Mouse (Mus musculus) midbrain, embryonic 11.5 days (tissue): ENCODE measurements around the gene Xrcc4. TPM values are rescaled to one million over a fixed set of nuclear protein-coding genes. Genes with fewer than 3 reads are reported as not detected.

Experiments used
- ATAC-seq: fragments of 200-750 bp; cut with Nextera tagmentation; 2 replicates; pipeline ENCODE4 v1.8.0; 2017; ENCODE audit warnings: moderate TSS enrichment, moderate library complexity; ENCODE audit not compliant: low FRiP score
- DNase-seq: peaks from one replicate; pipeline ENCODE4 v3.0.0; 2015; ENCODE audit warnings: low spot score; ENCODE audit errors: missing footprints
- H3K27ac ChIP-seq: fragments of 300-500 bp; sonication (generic); 2 replicates; pipeline ENCODE4 v1.5.1; 2014; ENCODE audit warnings: low read depth, low read length
- H3K27me3 ChIP-seq: fragments of 300-500 bp; sonication (generic); 2 replicates; pipeline ENCODE4 v1.6.1; 2014; ENCODE audit warnings: mild to moderate bottlenecking, low read length, moderate library complexity, mixed read lengths; ENCODE audit not compliant: control insufficient read depth, insufficient read depth
- H3K36me3 ChIP-seq: fragments of 300-500 bp; sonication (generic); 2 replicates; pipeline ENCODE4 v1.6.1; 2014; ENCODE audit warnings: mild to moderate bottlenecking, low read length, moderate library complexity, mixed read lengths; ENCODE audit not compliant: control insufficient read depth, insufficient read depth
- H3K4me1 ChIP-seq: fragments of 300-500 bp; sonication (generic); 2 replicates; pipeline ENCODE4 v1.6.1; 2014; ENCODE audit warnings: low read length; ENCODE audit not compliant: control insufficient read depth, insufficient read depth
- H3K4me2 ChIP-seq: fragments of 300-500 bp; sonication (generic); 2 replicates; pipeline ENCODE4 v1.6.1; 2014; ENCODE audit warnings: mild to moderate bottlenecking, moderate library complexity
- H3K4me3 ChIP-seq: fragments of 300-500 bp; sonication (generic); 2 replicates; pipeline ENCODE4 v1.5.1; 2014; ENCODE audit warnings: low read depth, low read length
- H3K9ac ChIP-seq: fragments of 300-500 bp; sonication (generic); 2 replicates; pipeline ENCODE4 v1.6.1; 2014; ENCODE audit warnings: low read length
- H3K9me3 ChIP-seq: fragments of 300-500 bp; sonication (generic); 2 replicates; pipeline ENCODE4 v1.6.1; 2016; ENCODE audit warnings: low read length; ENCODE audit not compliant: control insufficient read depth
- WGBS: fragments of 180-500 bp; shearing (Covaris S2); extraction: QIAGEN DNeasy Blood & Tissue Kit; methylation state at CpG from one replicate; pipeline ENCODE4 v1.1.7; 2014; 5-methylcytosine and 5-hydroxymethylcytosine counted together
- polyA plus RNA-seq: library from polyadenylated mRNA; unstranded; fragments of >200 nt; fragmentation: Nextera tagmentation; extraction: Ambion mirVana; gene quantifications from 2 replicates; pipeline ENCODE4 v1.2.1, GENCODE M21; 2014

Gene Xrcc4
- polyA plus RNA-seq, 1 experiment from 2014 or later, result 12.0 TPM

DNA sequence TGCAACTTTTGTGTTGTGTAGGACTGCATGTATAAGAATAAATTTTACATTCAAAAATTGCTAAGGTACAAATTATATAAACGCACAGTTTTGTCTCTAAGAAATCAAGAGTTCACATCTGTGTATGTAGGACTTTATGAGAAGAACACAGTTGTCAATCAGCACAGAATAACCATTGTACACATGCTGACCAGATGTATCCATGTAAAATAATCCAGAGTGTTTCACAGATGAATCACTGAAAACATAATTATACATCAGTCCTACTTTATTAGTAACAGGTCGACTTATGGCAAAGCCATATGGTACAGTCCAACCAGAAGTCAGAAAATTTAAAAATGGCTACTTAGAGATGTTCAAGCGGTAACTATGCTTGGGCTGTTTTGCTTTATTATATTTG, 216.7 kb downstream of the Xrcc4 start:
- 87% methylated on average over 3 of the region's 3 CpGs for WGBS

DNA sequence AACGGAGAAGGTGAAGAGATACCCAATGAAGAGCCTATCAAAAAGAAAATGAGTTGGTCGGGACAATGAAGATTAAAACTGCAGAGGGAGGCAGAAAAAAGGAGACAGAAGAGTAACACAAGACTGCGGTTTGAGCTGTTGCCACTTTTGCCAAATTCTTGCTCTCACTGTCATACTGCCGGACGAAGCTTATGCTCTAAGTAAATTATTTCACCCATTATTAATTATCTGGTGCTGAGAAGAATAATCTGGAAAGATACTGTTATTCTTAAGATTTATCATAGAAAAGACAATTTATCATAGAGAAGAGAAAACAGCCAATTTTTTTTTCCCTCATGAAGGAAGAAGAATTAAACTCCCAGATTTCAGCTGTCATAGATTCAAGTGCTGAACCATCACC, 235.3 kb downstream of the Xrcc4 start:
- DNase-seq, result no peak
- H3K4me3 ChIP-seq, result no peak overlapping the region
- no peaks in the 10 kb centered on the region for H3K9me3 ChIP-seq
- ATAC-seq, result no peak
- H3K36me3 ChIP-seq, result no peaks in the 10 kb centered on the region
- no peak overlapping the region for H3K27ac ChIP-seq
- no peaks in the 10 kb centered on the region for H3K27me3 ChIP-seq
- WGBS, result 93% methylated on average over 5 of the region's 5 CpGs
- H3K4me1 ChIP-seq, result no peaks in the 10 kb centered on the region
- H3K4me2 ChIP-seq, result no peak overlapping the region
- H3K9ac ChIP-seq, result no peak overlapping the region

More for the DNA sequence above, 216.7 kb downstream of the Xrcc4 start:
- Histone ChIP-seq H3K27me3 (no peaks in the 10 kb centered on the region), H3K36me3 (no peaks in the 10 kb centered on the region), H3K4me2 (no peak overlapping the region), H3K4me3 (no peak overlapping the region), H3K9ac (no peak overlapping the region), H3K4me1 (no peaks in the 10 kb centered on the region), H3K27ac (no peak overlapping the region), H3K9me3 (no peaks in the 10 kb centered on the region)
- DNase-seq, result no peak
- no peak for ATAC-seq

DNA sequence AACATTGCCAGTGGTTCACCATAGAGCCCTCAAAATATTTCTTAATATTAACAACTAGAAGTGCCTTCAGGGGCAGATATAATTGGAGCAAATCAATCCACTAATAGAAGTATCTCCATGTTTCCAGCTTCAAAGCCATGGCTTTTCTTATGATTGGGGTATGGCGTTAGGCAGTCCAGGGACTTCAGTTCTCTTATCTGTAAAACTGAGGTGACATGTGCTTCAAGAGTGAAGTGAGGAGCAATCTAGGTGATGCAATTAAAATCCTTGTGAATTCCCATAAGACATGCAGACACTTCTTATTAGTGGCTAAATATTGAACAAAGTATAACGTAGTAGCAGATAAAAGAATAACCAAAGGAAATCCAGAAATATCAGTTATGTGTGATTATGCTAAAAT, 238.7 kb downstream of the Xrcc4 start:
- no peak overlapping the region for H3K4me3 ChIP-seq
- H3K4me1 ChIP-seq, result no peaks in the 10 kb centered on the region
- 89% methylated on average over 2 of the region's 2 CpGs for WGBS
- no peak overlapping the region for H3K4me2 ChIP-seq
- H3K27me3 ChIP-seq, result no peaks in the 10 kb centered on the region
- no peaks in the 10 kb centered on the region for H3K36me3 ChIP-seq
- no peak overlapping the region for H3K27ac ChIP-seq
- ATAC-seq, result no peak
- H3K9me3 ChIP-seq, result no peaks in the 10 kb centered on the region
- no peak overlapping the region for H3K9ac ChIP-seq
- no peak for DNase-seq

DNA sequence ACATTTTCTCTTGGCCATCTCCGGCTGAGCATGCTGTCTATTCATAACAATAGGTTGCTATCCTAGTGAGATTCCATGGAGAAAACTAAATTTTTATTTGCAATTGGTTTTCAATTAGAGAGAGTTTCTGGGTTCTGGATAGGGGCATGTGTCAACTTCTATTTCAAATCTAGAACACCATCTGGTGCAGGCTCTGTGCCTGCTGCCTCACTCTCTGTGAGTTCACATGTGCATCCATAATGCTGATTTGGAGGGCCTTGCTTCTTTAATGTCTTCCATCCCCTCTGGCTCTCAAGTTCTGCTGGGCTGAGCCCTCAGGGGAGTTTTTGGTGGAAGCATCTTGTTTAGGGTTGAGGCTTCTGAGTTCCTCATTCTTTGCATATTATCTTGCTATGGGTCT, 239.5 kb downstream of the Xrcc4 start:
- Histone ChIP-seq H3K27ac (no peak overlapping the region), H3K4me1 (no peaks in the 10 kb centered on the region), H3K9me3 (no peaks in the 10 kb centered on the region), H3K27me3 (no peaks in the 10 kb centered on the region), H3K9ac (no peak overlapping the region), H3K4me3 (no peak overlapping the region), H3K4me2 (no peak overlapping the region), H3K36me3 (no peaks in the 10 kb centered on the region)
- DNase-seq (no peak), ATAC-seq (no peak)
- 100% methylated on average over 1 of the region's 1 CpGs for WGBS

DNA sequence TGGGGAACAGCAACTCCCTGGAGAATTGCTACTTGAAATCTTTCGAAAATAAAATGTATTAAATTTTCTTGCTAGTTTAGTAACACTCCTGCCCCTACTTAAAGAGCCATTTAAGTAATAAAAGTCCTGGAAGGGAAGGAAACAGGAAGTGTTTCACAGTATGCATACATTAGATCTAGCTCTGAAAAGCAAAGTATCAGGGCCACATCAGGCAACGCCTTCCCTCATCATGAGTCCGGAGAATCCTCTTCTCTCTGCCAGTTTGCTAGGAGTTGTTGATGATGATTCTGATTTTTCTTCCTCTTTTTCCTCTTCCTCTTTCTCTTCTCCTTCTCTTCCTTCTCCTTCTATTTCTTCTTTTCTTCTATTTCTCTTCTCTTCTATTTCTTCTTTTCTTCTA, 250.8 kb downstream of the Xrcc4 start:
- no peak overlapping the region for H3K4me3 ChIP-seq
- no peak overlapping the region for H3K9ac ChIP-seq
- no peaks in the 10 kb centered on the region for H3K36me3 ChIP-seq
- ATAC-seq (no peak), DNase-seq (no peak)
- no peak overlapping the region for H3K27ac ChIP-seq
- 89% methylated on average over 3 of the region's 3 CpGs for WGBS
- no peaks in the 10 kb centered on the region for H3K9me3 ChIP-seq
- H3K27me3 ChIP-seq, result no peaks in the 10 kb centered on the region
- H3K4me2 ChIP-seq, result no peak overlapping the region
- no peaks in the 10 kb centered on the region for H3K4me1 ChIP-seq

DNA sequence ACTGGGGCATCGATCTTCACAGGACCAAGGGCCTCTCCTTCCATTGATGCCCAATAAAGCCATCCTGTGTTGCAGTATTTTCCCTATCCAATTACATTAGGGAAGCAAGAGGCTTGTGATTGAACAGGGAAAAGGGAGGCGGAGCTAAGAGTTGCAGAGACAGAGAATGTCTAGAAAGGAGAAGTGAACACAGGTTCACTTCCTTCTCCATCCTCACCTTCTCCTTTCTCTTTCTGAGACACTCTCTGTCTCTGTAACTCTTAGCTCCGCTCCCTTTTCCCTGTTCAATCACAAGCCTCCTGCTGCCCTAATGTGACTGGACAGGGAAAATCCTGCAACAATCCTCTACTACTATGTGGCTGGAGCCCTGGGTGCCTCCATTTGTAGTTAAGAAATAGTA, 254.9 kb downstream of the Xrcc4 start:
- Histone ChIP-seq H3K4me1 (no peaks in the 10 kb centered on the region), H3K4me3 (no peak overlapping the region), H3K9me3 (no peaks in the 10 kb centered on the region), H3K9ac (no peak overlapping the region), H3K27me3 (no peaks in the 10 kb centered on the region), H3K27ac (no peak overlapping the region), H3K4me2 (no peak overlapping the region), H3K36me3 (no peaks in the 10 kb centered on the region)
- DNase-seq (no peak), ATAC-seq (no peak)
- WGBS, result 76% methylated on average over 3 of the region's 3 CpGs

DNA sequence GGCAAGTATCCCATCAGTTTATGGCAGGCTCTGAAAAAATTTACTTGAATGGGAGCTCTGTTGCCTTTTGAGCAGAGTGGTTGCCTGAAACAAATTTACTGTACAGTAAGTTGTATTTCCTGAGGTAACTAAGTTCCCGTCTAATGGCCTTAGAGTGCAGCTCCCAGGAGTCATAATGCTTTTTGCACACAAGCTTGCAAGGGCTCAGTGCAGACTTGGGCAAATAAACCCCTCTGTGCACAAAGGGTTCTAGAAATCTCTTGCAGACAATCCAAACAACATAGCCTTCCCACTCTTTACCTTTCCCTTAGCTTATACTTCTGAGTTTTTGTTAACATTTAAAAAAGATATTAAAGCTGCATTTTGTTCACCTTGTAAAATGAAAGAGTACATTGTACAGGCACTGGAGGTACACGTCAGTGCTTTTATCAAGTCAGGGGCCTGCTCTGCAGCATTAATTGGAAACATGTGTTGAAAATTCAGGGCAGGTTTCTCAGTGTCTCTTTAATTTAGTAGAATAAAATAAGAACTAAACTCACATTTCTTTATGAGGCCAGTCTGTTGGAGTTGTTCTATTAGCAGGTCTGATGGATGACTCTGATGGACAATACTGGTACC, 256.2 kb downstream of the Xrcc4 start:
- DNase-seq, result no peak
- ATAC-seq, result no peak
- H3K9me3 ChIP-seq, result no peaks in the 10 kb centered on the region

DNA sequence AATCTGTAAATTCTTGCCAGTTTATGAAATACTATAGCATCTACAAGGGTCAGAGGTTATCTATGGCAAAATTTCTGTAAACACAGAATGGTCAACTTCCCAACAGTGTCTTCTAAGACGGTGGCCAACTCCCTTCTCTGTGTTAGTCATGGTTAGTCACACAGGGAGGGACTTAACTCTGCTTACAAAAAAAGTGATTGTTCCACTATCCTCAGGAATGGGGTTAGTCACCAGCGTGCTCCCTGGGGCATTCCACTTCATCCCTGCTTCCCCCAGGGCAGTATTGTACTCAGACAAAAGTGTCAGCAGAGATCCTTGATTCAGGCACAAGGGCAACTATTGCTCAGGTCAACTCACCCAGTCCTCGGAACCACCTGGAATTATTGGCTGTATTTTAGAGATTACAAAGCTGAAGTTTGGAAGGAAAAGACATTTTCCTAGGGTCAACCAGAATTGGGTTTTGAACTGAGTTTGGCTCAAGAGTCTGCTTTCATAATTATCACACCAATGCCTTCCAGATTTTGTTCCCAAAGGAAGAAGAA, 260.9 kb downstream of the Xrcc4 start:
- H3K4me3 ChIP-seq, result no peak overlapping the region
- no peaks in the 10 kb centered on the region for H3K4me1 ChIP-seq
- no peaks in the 10 kb centered on the region for H3K27me3 ChIP-seq
- H3K4me2 ChIP-seq, result no peak overlapping the region
- no peak for DNase-seq
- 9% methylated on average over 3 of the region's 3 CpGs for WGBS
- no peaks in the 10 kb centered on the region for H3K9me3 ChIP-seq
- H3K27ac ChIP-seq, result no peak overlapping the region
- H3K9ac ChIP-seq, result no peak overlapping the region
- ATAC-seq, result no peak
- H3K36me3 ChIP-seq, result no peaks in the 10 kb centered on the region

More for the DNA sequence above, 256.2 kb downstream of the Xrcc4 start:
- Histone ChIP-seq H3K4me2 (no peak overlapping the region), H3K4me3 (no peak overlapping the region), H3K4me1 (no peaks in the 10 kb centered on the region), H3K27ac (no peak overlapping the region), H3K36me3 (no peaks in the 10 kb centered on the region), H3K9ac (no peak overlapping the region), H3K27me3 (no peaks in the 10 kb centered on the region)
- 73% methylated on average over 2 of the region's 2 CpGs for WGBS

DNA sequence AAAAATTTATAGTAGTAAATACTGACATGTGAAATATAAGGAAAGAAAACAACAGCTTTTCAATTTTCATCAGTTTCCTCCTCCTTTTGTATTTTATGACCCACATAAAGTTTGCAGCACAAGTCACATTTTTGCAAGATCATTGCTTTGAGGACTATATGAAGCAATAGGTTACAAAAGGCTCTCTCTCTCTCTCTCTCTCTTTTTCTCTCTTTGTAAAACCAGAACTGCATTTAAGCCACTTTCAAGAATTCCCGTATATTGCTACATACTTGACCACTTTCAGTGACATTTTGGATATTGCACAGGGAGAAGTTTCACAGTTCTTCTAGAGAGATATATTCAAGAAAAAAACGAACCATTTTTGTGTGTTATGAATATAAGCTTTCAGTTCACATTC, 261.6 kb downstream of the Xrcc4 start:
- Histone ChIP-seq H3K4me1 (no peaks in the 10 kb centered on the region), H3K27ac (no peak overlapping the region), H3K4me2 (no peak overlapping the region), H3K27me3 (no peaks in the 10 kb centered on the region), H3K9ac (no peak overlapping the region), H3K9me3 (no peaks in the 10 kb centered on the region), H3K36me3 (no peaks in the 10 kb centered on the region), H3K4me3 (no peak overlapping the region)
- no peak for DNase-seq
- 85% methylated on average over 2 of the region's 2 CpGs for WGBS
- no peak for ATAC-seq
